Mouse (Mus musculus): ENCODE data around the gene Sdk2.

The Sdk2 gene

DNA sequence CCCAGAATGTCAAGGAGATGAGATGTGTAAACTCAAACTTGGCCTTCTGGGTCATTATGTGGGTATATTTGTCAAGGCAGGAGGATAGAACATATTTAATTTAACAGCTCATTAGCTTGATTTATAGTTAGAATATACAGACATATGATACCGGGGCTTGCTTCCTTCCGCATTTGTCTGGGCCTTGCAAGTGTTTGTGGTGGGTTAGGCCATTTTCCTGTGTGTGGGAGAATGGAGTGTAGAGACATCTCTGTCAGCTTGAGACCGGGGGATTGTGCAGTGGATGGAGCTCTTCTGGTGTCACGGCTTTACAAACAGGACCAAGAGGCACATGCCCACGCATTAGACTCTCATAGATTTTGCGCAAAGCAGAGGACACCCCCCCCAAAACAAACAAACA is 235.2 kb downstream of the Sdk2 start:
- DNase-seq (ENCODE audit: low read depth, low spot score) = no peak

DNA sequence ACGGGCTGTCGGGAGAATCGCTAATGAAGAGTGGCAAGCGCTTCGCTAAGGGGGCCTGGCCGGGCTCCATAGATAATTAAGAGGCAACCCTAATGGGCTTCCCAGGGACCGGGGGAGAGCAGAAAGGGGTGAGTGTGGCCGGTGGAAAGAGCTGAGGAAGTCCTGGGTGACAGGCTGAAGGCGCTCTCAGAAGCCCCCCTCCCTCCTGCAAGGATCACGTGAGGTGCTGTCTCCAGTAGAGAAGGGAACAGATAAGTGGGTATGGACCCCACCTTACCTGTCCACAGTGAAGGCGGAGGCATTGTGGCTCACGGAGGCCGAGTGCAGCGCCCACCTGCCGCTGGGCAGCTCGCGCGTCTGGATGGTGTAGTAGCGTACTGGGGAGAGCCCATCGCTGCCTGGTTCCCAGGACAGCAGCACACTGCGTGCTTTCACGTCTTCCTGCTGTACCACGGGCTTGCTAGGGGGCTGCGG is 238.7 kb downstream of the Sdk2 start:
- DNase-seq (ENCODE audit: low read depth, low spot score) = no peak

DNA sequence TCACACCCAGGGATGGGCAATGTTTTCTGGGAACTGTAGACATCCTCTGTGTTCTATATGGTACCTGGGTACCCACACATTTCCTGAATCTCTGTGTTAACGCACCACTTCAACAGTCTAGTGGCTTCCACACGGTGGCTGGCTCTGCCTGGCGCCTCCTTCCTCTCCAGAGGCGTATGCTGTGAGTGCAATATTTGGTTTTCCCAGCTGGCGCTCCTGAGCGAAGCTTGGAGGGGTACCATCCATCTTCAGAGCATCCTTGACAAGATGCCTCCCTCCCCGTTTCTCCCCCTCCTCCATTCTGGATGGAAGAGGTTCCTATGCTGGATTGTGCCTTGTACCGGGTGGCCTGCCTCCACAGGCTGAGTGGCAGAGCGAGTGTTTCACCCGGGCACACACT is 246.8 kb downstream of the Sdk2 start:
- peak; percentile 44 for DNase-seq (ENCODE audit: low read depth, low spot score)

DNA sequence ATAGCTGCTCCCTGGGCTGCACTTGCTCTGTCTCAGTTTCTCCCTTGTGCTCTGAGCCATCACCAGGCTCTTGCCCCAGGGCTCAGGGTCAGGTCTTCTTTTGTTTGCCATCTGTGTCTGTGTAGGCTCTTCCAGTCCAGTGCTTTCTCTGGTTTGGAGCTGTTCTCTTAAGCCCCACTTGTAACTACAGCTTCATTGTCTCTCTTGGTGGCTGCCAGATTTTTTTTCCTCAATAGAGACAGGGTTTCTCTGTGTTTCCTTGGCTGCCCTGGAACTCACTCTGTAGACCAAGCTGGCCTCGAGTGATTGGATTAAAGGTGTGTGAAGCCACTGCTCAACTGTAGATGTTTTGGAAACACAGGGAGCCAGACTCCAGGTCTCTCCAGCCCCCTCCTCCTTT is 247.8 kb downstream of the Sdk2 start:
- no peak for DNase-seq (ENCODE audit: low read depth, low spot score)

DNA sequence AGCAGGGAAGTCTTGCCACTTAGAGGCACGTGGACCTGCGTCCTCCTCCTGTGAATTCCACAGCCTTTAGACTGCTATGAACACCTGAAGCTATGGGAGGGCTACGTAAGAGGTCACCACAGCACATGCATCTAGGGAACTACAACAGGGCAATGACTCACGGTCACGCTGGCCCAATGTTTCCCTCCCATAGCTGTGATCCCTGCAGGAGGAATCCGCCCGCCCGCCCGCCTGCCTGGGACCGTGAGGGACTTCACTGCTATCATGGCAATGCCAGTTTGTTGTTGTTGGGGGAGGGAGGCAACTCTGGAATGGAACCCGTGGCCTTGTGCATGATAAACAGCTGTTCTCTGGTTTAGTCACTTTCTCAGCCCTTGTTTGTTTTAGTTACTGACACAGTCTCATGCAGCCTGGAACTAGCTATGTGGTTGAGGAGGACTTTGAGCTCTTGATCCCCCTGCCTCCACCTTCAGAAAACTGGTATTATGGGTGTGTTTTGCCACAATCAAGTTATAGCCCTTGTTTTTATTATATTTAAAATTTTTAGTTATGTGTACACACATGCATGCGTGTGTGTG is 249.8 kb downstream of the Sdk2 start:
- DNase-seq (ENCODE audit: low read depth, low spot score) = peak; percentile 19

DNA sequence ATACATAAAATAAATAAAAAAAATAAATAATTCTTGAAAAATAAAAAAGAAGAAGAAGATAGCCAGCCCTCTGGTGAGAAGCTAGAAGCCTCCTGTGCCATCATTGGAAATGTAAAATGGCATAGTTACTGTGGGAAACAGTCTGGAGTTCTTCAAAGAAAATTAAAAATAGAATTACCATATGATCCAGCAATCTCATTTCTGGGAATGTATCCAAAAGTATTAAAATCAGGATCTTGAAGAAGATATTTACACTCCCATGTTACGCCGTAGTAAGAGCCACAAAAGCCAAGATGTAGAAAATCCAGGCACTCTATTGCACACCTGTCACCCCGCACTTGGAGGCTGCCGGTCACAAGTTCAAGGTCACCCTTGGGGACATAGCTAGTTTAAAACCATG is 250.4 kb downstream of the Sdk2 start:
- DNase-seq (ENCODE audit: low read depth, low spot score) = peak; percentile 79

DNA sequence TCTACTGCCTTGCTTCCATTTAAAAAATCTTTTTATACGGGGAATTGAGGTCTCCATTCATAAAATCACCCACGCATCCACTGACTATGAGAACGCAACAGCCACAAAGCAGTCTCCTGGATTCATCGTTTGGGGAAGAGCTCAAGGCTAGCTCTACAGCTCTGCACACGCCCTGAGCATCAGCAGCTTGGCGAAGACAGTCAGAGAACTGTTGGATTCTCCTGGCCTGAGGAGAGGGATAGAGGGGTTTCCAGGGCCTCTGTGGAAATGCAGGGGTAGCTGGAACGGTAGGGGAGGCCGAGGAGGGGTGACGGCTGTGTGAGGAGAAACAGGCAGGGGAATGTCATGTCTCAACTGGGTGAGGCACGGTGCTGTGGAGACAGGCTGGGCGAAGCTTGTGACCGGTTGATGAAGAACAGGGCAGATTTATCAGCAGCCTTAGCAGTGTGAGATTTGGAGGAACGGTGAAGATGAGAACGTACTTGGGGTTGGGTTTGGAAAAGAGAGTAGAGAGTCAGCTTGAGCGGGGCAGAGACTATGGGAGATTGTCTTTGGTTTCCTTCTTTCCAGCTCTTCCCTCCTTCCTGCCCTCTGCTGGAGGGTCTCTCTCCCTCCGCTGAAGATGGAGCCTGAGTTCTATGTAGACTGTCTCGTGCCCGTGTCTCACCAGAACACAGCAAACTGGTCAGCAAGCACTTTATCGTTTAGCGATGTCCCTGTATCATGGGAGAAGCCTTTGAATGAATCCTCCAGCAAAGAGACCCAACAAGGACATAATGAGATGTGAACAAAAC is 255.1 kb downstream of the Sdk2 start:
- no peak for DNase-seq (ENCODE audit: low read depth, low spot score)

DNA sequence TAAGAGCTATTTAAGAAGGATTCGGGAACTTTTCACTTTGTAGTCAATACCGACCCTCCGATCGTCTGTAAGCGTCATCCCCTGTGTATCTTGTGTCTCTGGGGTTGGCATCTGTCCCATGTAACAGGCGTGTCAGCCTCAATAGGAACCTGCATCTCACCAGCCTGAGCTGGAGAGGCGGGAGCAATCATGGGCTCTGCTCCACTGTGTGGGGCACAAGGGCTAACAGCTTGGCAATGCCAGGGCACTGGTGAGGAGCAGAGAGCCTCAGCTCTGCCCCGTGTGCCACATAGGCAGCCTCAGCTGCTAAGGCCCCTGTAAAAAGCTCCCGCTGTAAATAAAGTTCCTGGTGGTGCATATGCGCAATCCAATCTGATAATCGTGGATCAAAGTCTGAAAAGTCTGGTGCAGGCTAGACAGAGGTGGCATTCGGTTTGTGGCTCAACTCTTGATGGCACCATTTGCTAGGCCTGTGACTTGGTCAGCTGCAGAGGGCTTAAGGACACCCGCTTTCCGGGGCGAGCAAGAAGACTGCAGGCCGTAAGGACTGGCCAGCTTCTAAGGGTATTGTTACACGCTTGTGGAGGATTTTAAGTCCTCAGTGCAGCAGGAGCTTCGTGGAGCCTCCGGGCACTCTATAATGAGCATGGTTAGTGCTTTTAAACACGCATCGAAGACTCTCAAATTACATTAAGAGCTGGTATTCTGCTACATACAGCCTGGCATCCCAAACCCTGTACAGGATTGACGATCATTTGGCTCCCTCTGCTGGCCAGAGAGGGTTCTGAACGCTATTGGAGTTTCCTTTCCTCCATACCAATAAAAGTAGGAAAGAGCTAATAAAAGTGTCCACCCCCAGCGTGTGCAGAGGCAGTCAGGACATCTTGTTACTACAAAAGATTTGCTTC is 256.0 kb downstream of the Sdk2 start:
- peak; percentile 91 for DNase-seq (ENCODE audit: low read depth, low spot score)

DNA sequence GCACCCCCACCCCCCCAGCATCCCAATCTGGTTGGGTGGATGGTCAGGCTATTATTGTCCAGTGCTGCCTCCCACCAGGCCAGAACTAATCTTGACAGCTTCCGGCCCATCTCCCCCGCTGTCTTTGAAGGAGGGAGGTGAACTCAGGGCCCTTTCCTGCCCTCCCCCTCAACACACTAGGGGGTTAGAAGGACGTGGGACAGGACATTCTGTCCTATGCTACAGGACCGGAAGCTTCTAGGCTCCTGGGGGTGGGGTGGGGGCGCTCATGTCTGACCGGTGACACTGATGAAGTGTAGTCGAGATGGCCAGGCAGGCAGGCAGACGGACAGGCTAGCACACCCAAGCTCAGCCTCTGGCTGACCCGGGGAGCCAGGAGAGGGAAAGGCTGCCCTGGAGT is 259.8 kb downstream of the Sdk2 start:
- DNase-seq (ENCODE audit: low read depth, low spot score) = peak; percentile 16

DNA sequence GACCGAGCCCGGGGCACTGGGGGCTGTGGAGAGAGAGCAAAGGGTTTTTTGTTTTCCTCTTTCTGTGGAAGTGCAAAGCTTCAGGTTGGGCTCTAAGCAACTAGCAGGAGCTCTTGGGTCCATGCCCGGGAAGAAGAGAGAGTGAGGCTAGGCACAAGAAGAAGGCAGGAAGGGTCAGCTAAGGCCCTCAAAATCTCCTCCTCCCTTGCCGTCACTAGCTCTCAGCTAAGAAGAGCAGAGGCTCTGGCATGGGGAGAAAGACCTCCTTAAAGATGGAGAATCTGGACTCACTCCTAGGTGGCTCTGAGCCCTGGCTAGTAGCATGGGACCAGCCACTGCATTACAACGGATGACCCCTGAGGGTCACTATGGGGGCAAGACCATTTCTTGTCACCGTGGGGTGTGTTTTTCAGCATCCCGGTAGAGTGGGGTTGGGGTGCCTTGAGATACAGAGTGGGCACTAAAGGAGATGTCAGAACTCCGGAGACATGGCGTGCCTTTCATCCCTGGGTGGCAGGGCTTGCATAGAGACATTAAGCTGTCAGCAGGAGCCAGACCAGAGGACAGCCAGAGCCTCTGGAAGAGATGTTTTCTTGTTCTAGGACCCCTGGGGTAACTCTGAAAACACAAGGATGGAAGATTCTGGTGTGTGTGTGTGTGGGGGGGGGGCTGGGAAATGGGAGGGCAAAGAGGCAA is 260.3 kb downstream of the Sdk2 start:
- DNase-seq (ENCODE audit: low read depth, low spot score) = peak; percentile 28

DNA sequence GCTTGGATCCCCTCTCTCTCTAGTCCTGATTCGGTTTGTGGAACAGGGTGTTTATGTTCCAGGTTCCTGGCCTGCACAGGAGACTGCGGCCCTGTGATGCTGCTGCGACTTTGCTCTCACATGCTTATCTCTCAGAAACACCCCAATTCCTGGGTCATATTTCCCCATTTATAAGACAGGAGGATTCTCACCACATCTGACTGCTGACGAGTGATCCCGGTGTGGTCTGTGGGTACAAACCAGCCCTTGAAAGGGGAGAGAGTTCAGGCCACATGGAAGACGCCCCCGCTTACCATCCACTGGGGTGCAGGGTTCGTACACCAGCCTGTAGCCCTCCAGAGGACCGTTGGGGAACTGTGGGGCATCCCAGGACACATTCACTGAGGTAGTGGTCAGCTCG is 260.9 kb downstream of the Sdk2 start:
- DNase-seq (ENCODE audit: low read depth, low spot score) = no peak

DNA sequence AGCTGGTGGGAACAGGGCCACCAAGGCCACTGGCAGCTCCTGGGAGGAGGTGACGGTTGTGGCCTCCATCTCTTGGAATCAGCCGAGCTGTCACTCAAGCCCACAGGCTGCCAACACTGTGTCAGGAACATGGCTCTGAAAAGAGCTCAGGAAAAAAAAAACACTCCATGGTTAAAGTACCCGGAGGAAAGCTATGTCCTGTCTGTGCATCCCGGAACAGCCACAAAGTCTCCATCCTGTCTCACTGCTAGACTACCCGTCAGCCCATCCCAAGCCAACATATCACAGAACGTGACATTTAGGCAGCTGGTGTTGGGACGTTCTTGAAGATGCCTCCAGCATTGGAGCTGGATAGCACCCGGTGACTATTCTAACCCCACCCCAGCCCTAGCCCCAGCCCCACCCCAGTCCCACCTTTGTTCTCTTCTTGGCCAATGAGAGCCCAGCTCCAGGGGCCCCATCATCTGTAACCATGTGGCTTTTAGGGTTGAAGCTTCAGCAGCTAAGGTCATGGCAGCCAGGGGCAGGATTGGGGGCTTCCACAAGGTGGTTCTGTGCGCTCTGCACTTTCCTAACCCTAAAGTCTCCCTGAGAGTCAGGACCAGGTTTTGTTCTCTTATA is 263.4 kb downstream of the Sdk2 start:
- DNase-seq (ENCODE audit: low read depth, low spot score) = peak; percentile 20

DNA sequence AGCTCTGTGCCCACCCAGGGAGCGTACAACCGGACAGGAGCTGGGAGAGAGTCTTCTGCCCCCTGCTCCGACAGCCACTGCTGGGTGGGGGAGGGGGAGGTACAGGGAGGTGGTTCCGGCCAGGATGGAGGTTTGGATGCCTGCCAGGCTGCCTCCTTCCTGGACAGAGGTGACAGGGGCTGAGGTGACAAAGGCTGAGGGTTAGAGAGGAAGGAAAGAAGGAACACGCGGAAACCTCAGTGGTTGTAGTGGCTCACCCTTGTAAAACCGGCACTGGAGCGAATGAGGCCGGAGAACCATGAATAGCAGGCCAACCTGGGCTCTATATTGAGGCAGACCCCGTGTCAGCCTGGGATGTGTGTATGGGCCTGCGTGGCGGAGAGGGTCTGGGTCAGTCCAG is 264.4 kb downstream of the Sdk2 start:
- DNase-seq (ENCODE audit: low read depth, low spot score) = no peak

DNA sequence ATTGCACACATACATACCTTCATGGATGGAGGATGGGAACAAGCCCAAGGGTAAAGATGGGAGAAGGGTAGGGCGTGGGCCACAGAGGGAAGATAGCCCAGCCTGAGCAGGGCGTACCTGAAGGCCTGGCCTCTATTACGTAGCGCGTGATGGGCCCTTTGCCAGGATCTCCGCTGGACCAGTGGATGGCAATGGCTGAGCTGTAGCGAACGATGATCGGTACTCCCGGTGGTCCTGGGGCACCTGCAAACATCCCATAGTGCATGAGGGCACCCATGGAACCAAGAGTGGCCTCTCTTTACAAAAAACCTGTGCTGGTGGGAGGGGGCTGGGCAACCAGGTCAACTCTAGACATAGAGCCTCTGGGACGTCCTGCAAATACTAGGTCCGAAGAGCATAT is 266.8 kb downstream of the Sdk2 start:
- DNase-seq (ENCODE audit: low read depth, low spot score) = no peak

DNA sequence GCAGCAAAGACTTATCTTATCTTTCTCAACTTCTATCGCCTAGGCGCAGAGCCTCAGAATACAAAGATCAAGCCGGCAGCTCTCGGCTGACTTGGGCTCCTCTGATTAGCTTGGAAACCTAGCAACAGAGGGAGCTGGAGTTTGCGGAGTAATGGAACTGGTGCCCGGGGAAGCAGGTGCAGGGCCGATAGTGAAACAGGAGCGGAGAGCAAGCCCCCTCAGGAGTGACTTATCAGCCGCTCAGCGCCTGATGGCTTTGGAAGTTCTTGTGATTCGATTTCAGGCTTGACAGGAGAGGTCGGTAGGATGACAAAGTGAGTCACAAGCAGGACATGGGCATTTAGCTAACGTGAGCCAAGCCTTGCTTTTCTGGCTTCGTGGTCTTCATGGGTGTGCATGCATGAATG is 267.8 kb downstream of the Sdk2 start:
- DNase-seq (ENCODE audit: low read depth, low spot score) = peak; percentile 40

DNA sequence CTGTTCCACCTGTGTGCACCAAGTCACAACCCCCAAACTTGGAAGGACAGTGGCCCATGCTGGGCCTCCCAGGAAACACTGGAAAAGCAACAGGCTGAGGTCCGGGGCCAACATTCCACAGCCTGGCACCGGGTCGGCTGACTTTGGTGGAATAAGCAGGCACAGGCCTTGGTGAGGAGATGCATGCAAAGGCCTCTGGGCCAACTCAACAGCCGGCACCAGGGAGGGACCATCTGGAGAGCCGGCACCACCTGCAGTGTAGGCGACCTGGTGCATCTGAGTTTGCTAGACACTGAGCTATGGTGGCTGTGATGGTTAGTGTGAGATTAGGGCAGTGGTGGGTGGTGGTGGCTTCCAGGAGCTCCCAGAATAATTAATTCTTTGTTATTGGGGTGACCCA is 268.8 kb downstream of the Sdk2 start:
- peak; percentile 97 for DNase-seq (ENCODE audit: low read depth, low spot score)

DNA sequence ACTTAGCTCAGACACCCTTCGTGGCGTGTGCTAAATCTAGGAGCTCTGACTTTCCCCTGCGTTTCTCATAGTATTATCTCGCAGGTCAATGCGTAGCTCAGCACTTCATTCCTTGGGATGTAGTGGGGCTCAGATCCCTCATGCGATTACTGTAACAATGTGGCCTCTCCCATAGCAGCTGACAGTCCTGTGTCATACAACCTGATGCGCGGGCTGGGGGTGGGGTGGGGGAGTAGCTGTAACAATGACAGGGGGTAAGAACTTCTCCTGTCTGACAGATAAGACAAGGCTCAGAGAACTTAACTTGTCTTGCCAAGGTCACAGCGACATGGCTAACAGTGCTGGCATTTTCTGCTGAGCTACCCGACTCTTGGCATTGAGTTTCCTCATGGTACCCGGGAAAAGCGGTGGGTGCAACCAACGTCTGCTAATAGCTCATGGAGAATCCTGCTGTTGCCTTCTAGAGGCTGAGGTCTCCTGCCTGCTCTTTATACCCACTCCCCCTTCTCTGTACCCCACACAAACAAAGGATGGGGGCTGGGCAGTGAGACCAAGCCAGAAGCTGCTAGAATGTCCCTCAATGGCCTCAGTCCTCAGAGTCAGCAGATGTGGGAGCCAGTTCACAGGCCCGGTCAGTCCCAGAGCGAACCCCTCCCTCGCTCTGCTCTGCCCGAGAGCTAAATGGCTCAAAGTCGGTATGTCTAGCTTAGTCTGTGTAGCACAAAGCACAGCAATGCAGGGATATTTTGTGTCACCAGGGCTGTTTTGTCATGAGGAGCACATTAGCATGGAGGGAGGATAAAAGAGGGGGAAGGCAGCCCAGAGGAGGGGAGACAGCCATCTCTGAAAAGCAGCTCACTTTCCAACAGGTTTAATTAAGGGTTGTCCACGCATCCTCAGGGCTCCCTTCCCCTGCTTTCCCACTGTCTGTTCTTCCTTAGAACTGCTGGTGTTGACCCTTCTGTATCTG is 269.5 kb downstream of the Sdk2 start:
- DNase-seq (ENCODE audit: low read depth, low spot score) = no peak

DNA sequence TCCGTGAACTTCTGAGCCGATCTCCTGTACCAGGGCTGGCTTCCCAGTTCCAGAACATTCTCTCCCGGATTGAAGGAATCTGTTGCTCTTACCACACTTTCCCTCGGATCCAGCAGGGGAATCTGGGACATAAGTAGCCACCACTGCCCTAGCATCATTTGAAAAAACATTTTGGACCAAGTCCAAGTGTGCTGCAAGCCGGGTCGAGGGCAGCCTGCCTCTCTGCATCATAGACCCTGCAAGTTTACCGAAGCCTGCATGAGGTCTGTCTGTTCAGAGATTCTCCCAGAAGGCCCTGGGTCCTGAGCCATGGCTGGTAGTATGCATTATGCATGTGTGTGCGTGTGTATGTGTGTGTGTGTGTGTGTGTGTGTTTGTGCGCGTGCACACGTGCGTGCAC is 271.0 kb downstream of the Sdk2 start:
- DNase-seq (ENCODE audit: low read depth, low spot score) = no peak

DNA sequence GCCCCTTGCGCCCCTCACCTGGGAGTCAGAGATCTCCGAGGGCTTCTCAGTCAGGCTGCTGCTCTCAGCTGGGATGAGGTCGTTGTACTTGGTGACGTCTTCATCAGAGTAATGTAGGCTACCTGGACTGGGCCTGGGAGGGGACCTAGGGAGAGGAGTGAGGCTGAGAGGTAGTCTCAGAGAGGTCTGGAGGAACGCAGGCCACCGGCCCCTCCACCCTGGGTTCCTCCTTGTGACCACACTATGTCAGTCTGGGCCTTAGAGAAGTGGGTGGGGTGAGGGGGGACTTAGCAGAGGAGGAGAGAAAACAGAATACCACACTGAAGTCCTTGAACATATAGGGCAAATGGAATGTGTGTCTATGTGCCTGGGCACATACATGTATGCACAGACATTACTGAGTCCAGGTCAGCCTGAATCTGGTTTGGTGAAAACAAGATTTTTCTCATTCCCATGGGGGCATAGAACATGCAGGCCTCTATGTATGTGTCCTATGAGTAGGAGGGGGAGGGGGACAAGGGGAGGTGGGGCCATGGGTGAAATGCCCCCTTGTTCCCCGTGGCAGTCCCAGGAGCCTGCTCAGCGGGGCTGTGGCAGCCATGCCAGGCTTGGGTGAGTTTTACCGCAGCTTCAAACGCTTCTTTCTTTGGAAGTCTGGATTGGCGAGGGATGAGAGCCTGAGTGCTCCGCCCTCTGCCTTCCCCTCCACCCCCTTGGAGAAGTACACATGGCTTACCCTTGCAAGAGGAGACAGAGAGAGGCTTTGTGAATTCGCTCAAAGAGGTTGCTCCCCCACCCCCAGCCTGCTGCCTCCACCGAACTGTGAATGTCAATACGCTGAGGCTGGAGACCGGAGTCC is 275.3 kb downstream of the Sdk2 start:
- DNase-seq (ENCODE audit: low read depth, low spot score) = peak; percentile 77

All from brain, adult 2 months (tissue).